Mouse (Mus musculus) C2C12 (cell line): Measurements from ENCODE around the gene Etv6.

Experiments
- CEBPB ChIP-seq: IDR thresholded peaks from one replicate; pipeline ENCODE4 v1.6.1; 2011; ENCODE audit warnings: low read depth, mild to moderate bottlenecking, control low read depth, moderate library complexity
- CTCF ChIP-seq: IDR thresholded peaks from one replicate; pipeline ENCODE4 v1.5.1; 2011; ENCODE audit not compliant: control insufficient read depth, insufficient read depth, insufficient read length
- MAX ChIP-seq: IDR thresholded peaks from one replicate; pipeline ENCODE4 v1.6.1; 2011; ENCODE audit warnings: mild to moderate bottlenecking, control low read depth
- MYOD1 ChIP-seq: IDR thresholded peaks from one replicate; pipeline ENCODE4 v1.6.1; 2011; ENCODE audit warnings: low read depth; ENCODE audit not compliant: control insufficient read depth, insufficient read length
- USF1 ChIP-seq: IDR thresholded peaks from one replicate; pipeline ENCODE4 v1.6.1; 2011; ENCODE audit warnings: low read depth, mild to moderate bottlenecking, control low read depth, moderate library complexity

GRCm38 (mm10) chr6:134115219-134115968, 79.9 kb downstream of the Etv6 start:
- no peak for TF ChIP-seq USF1
- no peak for TF ChIP-seq MAX
- no peak for TF ChIP-seq CTCF
- TF ChIP-seq MYOD1, result no peak
- no peak for TF ChIP-seq CEBPB
